Mouse (Mus musculus): ENCODE data around the gene Dph1.

Gene Dph1

GRCm38 (mm10) chr11:75134485-75135068, 56.5 kb downstream of the Dph1 start:
- in situ Hi-C loops (cut with MboI, MseI): no loop called here

GRCm38 (mm10) chr11:75133951-75134350, 57.1 kb downstream of the Dph1 start:
- in situ Hi-C loops (cut with MboI, MseI): no loop called here

- in situ Hi-C loops (cut with MboI, MseI): no loop called here
These were observed 57.6 kb downstream of the Dph1 start for GRCm38 (mm10) chr11:75133391-75133790.

GRCm38 (mm10) chr11:75132278-75132677, 58.8 kb downstream of the Dph1 start:
- in situ Hi-C loops (cut with MboI, MseI): no loop called here

- in situ Hi-C loops (cut with MboI, MseI): no loop called here
These were observed 59.7 kb downstream of the Dph1 start for GRCm38 (mm10) chr11:75131300-75131699.

- in situ Hi-C loops (cut with MboI, MseI): no loop called here
These were observed 61.6 kb downstream of the Dph1 start for GRCm38 (mm10) chr11:75129481-75129880.
